Mouse (Mus musculus) bone marrow macrophage, adult 2 months (primary cell): ENCODE data around the gene Nectin3.

ENCODE experiments used
- CTCF ChIP-seq: IDR thresholded peaks from 2 replicates; pipeline ENCODE4 v1.5.1; 2012; ENCODE audit warnings: low read depth, mild to moderate bottlenecking, low read length, moderate library complexity
- POLR2A ChIP-seq: IDR thresholded peaks from 2 replicates; pipeline ENCODE4 v1.6.1; 2012; ENCODE audit warnings: mild to moderate bottlenecking, low read depth, low read length, borderline replicate concordance

DNA sequence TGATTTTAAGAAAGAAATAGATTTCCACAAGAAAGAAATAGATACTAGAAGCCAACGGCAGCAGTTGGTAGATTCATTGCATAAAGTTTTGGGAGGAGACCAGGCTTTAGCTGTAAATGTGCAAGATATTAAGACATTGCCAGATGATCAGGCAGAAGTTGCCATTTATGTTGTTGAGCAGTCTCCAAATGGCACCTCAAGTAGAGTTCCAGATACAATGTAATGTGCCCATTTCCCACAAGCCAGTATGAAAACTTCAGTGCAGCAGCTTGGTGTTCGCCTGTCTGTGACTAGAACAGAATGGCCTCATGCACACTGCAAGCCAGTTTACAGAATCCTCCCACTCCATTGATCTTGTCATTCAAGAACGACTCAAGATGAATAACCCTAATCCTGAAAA is 39.8 kb upstream of the Nectin3 start:
- TF ChIP-seq CTCF (no peak), POLR2A (no peak)
